Mouse (Mus musculus) adipocyte (in vitro differentiated cells): ENCODE measurements around the gene Dusp22.
A peak's percentile ranks its signal among the peaks of the same experiment; 100 is the strongest.

Experiments used
- DNase-seq: peaks from one replicate; pipeline ENCODE4 v3.0.0-alpha.2; 2016; ENCODE audit warnings: low spot score

Gene Dusp22

DNA sequence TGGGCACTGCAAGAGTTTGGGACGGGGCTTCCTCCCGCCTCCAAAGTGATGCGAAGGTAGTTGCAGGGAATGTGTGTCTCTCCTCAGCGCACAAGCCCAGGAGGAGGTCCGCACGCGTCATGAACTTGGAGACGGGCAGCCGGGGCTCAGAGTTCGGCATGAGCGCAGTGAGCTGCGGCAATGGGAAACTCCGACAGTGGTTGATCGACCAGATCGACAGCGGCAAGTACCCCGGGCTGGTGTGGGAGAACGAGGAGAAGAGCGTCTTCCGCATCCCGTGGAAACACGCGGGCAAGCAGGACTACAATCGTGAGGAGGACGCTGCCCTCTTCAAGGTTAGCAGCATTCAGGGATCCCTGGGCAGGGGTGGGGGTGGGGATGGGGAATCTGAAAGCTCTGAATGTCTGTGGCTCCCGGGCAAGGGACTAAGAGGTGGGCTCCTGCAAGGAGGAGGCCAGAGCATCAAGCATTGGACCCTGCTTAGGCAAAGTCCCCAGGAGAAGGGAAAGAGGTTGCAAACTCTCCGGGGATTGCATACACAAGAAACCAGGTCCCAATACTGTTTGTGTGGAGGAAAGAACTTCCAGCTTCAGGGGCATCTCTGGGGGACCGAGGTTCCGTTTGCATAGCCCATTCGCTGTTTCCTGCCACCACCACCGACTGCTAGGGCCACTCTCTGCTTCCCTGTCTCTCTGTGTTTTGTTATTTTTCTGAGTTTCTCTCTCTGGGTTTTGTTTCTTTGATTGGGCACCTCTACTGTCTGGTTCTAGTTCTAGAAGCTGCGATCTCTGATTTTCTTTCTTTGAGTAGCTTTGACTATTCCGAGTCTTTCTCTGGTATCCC is 90.9 kb downstream of the Dusp22 start:
- DNase-seq, result no peak

DNA sequence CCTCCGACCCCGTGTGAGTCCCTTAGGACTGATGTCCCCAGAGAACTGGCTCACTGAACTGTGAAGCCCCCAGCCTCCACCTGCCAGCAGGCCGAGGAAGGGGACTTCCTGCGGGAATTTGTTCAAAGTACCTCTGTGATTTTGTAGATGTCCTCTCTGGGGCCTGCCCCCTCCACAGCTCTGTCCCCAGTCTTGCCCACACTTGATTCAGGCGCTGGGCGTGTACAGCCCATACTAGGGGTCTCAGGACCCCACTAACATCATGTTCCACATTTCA is 91.4 kb downstream of the Dusp22 start:
- DNase-seq, result no peak

DNA sequence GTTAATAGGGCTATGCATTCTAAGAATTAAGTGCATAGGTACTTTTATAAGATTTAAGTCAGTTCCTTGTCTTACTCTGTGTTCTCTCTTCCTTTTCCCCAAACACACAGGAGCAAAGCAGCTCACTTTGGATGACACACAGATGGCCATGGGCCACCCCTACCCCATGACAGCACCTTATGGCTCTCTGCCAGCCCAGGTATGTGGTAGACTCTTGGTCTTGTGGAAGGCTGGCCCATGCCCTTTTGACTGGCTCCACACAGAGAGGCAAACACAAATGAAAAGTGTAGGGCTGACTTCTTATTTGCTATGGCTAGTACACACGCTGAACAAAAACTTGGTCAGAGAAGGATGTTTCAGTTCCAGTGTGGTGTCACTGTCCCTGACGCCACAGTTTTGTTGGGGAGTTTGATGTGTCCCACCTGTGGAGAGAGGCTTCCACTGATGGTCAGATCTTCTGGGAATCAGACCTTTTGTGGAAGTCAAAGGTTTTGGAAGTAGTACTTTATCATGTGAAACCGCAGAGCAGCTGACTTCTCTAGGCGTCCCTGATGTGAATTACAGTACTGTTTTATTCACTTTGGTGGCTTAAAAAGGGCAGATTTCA is 92.9 kb downstream of the Dusp22 start:
- no peak for DNase-seq

- DNase-seq, result no peak
These were observed 93.6 kb downstream of the Dusp22 start for GRCm38 (mm10) chr13:30753441-30753840.

DNA sequence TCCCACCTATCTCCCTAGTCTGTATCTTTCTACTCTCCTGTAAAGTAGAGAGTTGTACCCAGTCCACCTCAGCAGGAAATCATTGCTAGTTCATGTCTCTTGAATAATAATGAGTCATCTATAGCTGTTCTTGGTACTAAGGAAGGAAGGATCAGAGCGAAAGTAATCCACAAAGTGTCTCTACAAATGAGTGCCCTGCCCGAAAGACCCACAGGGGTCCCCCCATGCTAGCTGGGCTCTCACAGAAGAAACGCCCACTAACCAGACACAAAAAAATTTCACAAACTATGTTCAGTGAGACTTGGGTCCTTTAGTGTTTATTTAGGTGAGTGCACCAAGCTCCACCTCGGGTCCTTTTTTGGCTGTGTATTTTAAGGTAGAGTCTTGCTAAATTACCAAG is 94.3 kb downstream of the Dusp22 start:
- no peak for DNase-seq

DNA sequence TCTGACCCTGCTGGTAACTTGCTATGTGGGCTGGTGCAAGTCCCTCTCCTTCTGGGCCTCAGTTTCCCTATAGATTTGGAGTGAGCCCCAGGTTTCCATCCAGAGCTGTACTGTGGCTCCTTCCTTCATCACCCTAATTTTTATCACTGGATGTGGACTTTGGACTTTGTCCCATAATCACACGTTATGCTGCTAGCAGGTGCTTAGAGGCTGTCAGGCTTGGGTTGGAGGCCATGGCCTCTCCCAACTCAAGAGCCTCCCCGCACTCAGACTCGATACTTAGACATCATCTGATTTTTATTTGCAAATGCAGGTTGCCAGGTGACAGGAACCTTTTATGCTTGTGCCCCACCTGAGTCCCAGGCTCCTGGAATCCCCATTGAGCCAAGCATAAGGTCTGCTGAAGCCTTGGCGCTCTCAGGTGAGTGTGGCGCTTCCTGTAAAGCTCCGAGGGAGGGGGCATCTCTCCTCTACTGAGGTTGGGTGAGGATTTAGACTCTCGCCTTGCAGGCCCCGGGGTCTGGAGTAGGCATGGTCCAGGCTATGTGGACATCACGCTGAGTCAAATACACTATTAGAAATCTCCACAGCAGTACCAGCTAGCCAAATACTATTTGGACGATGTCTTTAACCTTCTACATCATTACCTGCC is 95.2 kb downstream of the Dusp22 start:
- no peak for DNase-seq

GRCm38 (mm10) chr13:30755577-30755976 is 95.8 kb downstream of the Dusp22 start:
- DNase-seq, result no peak

DNA sequence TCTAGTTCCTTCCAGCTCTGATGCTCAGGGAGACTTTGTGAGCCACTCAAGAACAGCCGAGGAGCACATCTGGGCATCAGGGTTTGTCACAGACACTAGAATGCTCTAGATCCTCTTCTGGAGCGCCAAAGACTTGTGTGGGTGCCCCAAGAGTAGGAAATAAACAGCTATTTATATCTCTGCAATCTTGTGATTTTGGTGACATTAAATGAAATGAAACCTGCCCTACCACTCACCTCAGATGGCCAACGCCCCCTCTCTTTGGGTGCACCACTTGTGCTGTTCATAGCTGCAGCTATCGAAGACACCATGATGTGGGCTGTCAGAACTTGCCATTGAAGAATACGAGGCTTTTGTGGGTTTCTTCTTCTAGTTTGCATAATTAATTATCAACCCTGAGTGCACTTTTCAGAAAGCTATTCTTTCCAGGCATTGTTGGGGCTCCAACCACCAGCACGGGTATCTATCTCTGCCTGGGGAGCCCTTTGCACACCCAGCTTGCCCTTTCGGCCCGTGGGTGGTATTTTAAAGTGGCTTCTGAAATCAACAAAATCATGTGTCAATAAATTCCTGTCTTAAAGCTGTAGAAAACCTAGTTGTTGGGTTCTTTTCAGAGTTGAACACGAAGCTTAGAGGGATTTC is 96.3 kb downstream of the Dusp22 start:
- no peak for DNase-seq

DNA sequence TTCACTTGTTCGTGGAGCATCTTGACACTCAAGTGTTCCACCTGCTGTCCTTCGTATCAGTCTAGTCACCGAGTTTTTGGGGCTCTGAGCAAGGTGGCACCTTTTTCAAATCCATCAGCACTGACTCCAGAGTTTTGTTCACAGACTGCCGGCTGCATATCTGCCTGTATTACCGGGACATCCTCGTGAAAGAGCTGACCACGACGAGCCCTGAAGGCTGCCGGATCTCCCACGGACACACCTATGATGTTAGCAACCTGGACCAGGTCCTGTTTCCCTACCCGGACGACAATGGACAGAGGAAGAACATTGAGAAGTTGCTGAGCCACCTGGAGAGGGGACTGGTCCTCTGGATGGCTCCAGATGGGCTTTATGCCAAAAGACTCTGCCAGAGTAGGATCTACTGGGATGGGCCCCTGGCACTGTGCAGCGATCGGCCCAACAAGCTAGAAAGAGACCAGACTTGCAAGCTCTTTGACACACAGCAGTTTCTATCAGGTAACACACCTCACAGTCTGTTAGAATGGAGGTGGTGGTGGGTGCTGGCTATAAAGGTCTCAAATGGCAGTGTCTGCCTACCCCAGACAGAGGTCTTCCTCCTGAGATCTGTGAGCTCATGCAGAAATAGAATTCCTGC is 97.6 kb downstream of the Dusp22 start:
- DNase-seq, result no peak

DNA sequence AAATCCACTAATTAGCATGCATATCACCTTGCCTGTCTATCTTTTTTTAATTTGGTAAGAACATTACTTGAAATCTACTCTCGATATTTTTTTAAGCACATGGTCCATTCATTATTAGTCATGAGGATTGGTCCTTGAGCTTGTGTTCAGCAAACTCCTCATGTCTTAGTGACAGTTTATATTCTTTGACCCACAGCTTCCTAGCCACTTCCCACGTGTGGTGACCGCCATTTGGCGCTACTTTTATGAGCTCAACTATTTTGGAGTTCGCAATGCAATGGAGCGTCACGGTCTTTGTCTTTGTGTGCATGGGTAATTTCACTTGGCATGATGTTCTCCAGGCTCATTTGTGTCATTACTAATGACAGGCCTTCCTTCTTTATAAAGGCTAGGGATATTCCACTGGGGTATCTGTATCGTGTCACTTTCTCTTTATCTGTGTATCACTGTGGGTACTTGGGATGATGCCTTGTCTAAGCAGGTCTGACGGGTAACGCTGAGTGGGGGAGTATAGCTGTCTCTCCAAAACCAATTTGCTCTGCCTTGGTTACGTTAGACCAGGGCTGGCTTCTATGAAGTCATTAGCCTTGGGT is 99.1 kb downstream of the Dusp22 start:
- no peak for DNase-seq

- DNase-seq, result peak; percentile 74
These were observed 100.7 kb downstream of the Dusp22 start for GRCm38 (mm10) chr13:30760374-30761090.
